Mouse (Mus musculus) olfactory bulb, adult 2 months (tissue): ENCODE measurements around the gene Sdhc.

Source experiments
- CTCF ChIP-seq: fragments of 200-500 bp; IDR thresholded peaks from 2 replicates; pipeline ENCODE4 v1.5.1; 2012; ENCODE audit warnings: low read depth, mild to moderate bottlenecking, low read length, moderate library complexity; ENCODE audit not compliant: insufficient read depth
- POLR2A ChIP-seq: fragments of 200-500 bp; IDR thresholded peaks from 2 replicates; pipeline ENCODE4 v1.6.1; 2012; ENCODE audit warnings: mild to moderate bottlenecking, low read depth, low read length, moderate library complexity; ENCODE audit not compliant: insufficient read depth

GRCm38 (mm10) chr1:171183620-171184019 is 33.2 kb upstream of the Sdhc start:
- TF ChIP-seq POLR2A = no peak
- no peak for TF ChIP-seq CTCF
